In the genomic region with DNA sequence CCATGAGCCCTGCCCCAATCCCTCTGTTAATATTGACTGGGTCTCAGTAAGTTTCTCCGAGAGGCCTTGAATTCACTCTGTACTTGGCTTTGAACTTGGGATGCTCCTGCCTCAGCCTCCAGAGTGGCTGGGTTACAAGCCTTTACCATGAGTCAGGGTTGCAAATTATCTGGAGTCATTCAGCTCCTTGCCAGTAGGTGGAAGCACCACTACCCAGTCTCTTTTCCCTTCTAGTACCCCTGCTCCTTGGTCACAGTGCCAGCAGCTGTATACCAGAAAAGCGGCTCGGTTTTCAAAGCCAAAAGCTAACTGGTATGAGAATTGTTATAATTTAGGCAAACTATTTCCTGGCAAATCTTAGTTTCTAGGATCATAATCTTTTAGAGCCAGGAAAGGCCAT, we compare ENCODE assay signal across 9 mouse cellular contexts. TPM values are rescaled to one million over a fixed set of nuclear protein-coding genes. Genes with fewer than 3 reads are reported as not detected.
DNase-seq lines count a peak whose midpoint lies in the region; ATAC-seq and TF ChIP-seq lines count a peak whose summit lies in the region.
"Had no signal": no experiment of that assay in that cellular context is flagged by ENCODE, and none has a peak within 500 bp of the region (broad histone marks: within the 10 kb centered on the region; RNA-seq: fewer than 3 reads in every experiment).

No protein-coding gene starts in this region.

- no peaks in the 10 kb centered on the region for H3K4me1 ChIP-seq in heart, embryonic 11.5 days (ENCODE audit: control insufficient read depth, insufficient read depth, low read length)
- H3K4me1 ChIP-seq in thymus, adult 2 months (replicated peaks; ENCODE audit: control insufficient read depth, insufficient read depth, low read length), result no peaks in the 10 kb centered on the region
- H3K4me1 ChIP-seq in forebrain, embryonic 16.5 days (replicated peaks; ENCODE audit: control insufficient read depth, insufficient read depth, low read length), result no peaks in the 10 kb centered on the region
- H3K4me1 ChIP-seq: neural tube, embryonic 13.5 days had no signal

- H3K4me2 ChIP-seq in heart, embryonic 11.5 days, result no peak overlapping the region
- H3K4me2 ChIP-seq in forebrain, embryonic 16.5 days (ENCODE audit: low read length), result no peak overlapping the region
- H3K4me2 ChIP-seq: neural tube, embryonic 13.5 days had no signal

- peak; percentile 37 for DNase-seq in heart, adult 8-10 months (ENCODE audit: low spot score)
- peak; percentile 41 for DNase-seq in CD4-positive helper T cell, adult 2 months (ENCODE audit: low read depth, low spot score)
- DNase-seq in kidney, postnatal 14 days, result peak; percentile 72
- DNase-seq in thymus, adult 2 months, result peak; percentile 52
- no peak for DNase-seq in Muller cell, postnatal 12 days (ENCODE audit: inconsistent ontology term)

- ATAC-seq in heart, embryonic 11.5 days (replicated peaks; ENCODE audit: insufficient number of reproducible peaks, low FRiP score, low TSS enrichment), result no peak
- peak; percentile 66 for ATAC-seq in activated CD4-positive, CD25-positive, alpha-beta regulatory T cell, adult 4 months
- ATAC-seq in forebrain, embryonic 16.5 days, result no peak

- H3K9me3 ChIP-seq in heart, embryonic 11.5 days (replicated peaks; ENCODE audit: control insufficient read depth, low read length), result no peaks in the 10 kb centered on the region
- no peaks in the 10 kb centered on the region for H3K9me3 ChIP-seq in forebrain, embryonic 16.5 days (ENCODE audit: control insufficient read depth, low read length)
- H3K9me3 ChIP-seq: neural tube, embryonic 13.5 days had no signal

- H3K4me3 ChIP-seq in heart, embryonic 11.5 days (ENCODE audit: low read depth, low read length), result no peak overlapping the region
- no peak overlapping the region for H3K4me3 ChIP-seq in thymus, adult 2 months (ENCODE audit: control insufficient read depth, insufficient read depth, low read length)
- H3K4me3 ChIP-seq in forebrain, embryonic 16.5 days (replicated peaks; ENCODE audit: low read length), result no peak overlapping the region
- H3K4me3 ChIP-seq: neural tube, embryonic 13.5 days had no signal

- no peaks in the 10 kb centered on the region for H3K27me3 ChIP-seq in heart, embryonic 11.5 days (ENCODE audit: control insufficient read depth, insufficient read depth, low read length)
- no peaks in the 10 kb centered on the region for H3K27me3 ChIP-seq in thymus, adult 2 months (ENCODE audit: control insufficient read depth, insufficient read depth, low read length)
- no peaks in the 10 kb centered on the region for H3K27me3 ChIP-seq in forebrain, embryonic 16.5 days (replicated peaks; ENCODE audit: control insufficient read depth, insufficient read depth, low read length)
- H3K27me3 ChIP-seq: neural tube, embryonic 13.5 days had no signal

- 73% methylated on average over 3 of the region's 3 CpGs for WGBS in heart, embryonic 11.5 days (ENCODE audit: insufficient replicate concordance)
- 64% methylated on average over 3 of the region's 3 CpGs for WGBS in thymus, adult 2 months
- WGBS in forebrain, embryonic 16.5 days, result 76% methylated on average over 3 of the region's 3 CpGs

- H3K27ac ChIP-seq in heart, embryonic 11.5 days (ENCODE audit: low read depth, low read length), result no peak overlapping the region
- H3K27ac ChIP-seq in thymus, adult 2 months (ENCODE audit: control insufficient read depth, insufficient read depth, low read length), result no peak overlapping the region
- no peak overlapping the region for H3K27ac ChIP-seq in forebrain, embryonic 16.5 days (ENCODE audit: low read length)
- H3K27ac ChIP-seq: neural tube, embryonic 13.5 days had no signal

- TF ChIP-seq POLR2A in thymus, adult 2 months (IDR thresholded peaks at IDR 0.05; ENCODE audit: control insufficient read depth, extremely low read depth, insufficient read depth, low read length, poor library complexity), result no peak

- no peak overlapping the region for H3K9ac ChIP-seq in heart, embryonic 11.5 days (ENCODE audit: low read depth, low read length)
- no peak overlapping the region for H3K9ac ChIP-seq in forebrain, embryonic 16.5 days (replicated peaks; ENCODE audit: low read depth, low read length)
- H3K9ac ChIP-seq: neural tube, embryonic 13.5 days had no signal

- peaks cover 8% of the 10 kb centered on the region for H3K36me3 ChIP-seq in heart, embryonic 11.5 days (ENCODE audit: control insufficient read depth, insufficient read depth, low read length)
- H3K36me3 ChIP-seq in thymus, adult 2 months (ENCODE audit: control insufficient read depth, insufficient read depth, low read length), result no peaks in the 10 kb centered on the region
- H3K36me3 ChIP-seq in forebrain, embryonic 16.5 days (ENCODE audit: control insufficient read depth, insufficient read depth), result peaks cover 3% of the 10 kb centered on the region; the same call in 1 of the 2 replicates

- no peak for TF ChIP-seq CTCF in thymus, adult 2 months (IDR thresholded peaks at IDR 0.05; ENCODE audit: borderline replicate concordance, control insufficient read depth, extremely low read depth, insufficient read depth, low read length, poor library complexity)

RNA-seq across cellular contexts. Expression of gene Oxa1l, which starts 15.3 kb away (rescaled TPM):
- total RNA-seq in heart, adult 8-10 months (2022), result 10 to 100 TPM; 84.0 to 95.7 (median 84.7) TPM
- polyA plus RNA-seq in heart, embryonic 11.5 days (2014; fragmentation: Nextera tagmentation; extraction: Ambion mirVana), result 61.7 and 62.5 TPM in 2 replicates
- 10 to 100 TPM; 51.7 to 82.3 TPM for polyA plus RNA-seq in activated CD4-positive, CD25-positive, alpha-beta regulatory T cell, adult 4 months (2017; shearing (Covaris generic))
- 177 and 188 TPM in 2 replicates for polyA plus RNA-seq in thymus, adult 2 months (2012; rRNA removed)
- polyA plus RNA-seq in forebrain, embryonic 16.5 days (2015; fragmentation: Nextera tagmentation; extraction: Ambion mirVana), result 44.5 and 49.0 TPM in 2 replicates

RNA-seq across cellular contexts. Expression of gene Slc7a7, which starts 41.7 kb away (rescaled TPM):
- total RNA-seq in heart, adult 8-10 months (2022), result 1 to 10 TPM; 3.8 to 6.4 (median 5.1) TPM
- polyA plus RNA-seq in heart, embryonic 11.5 days (2014; fragmentation: Nextera tagmentation; extraction: Ambion mirVana), result 8.0 TPM in 2 replicates
- 1 to 10 TPM in 1 of 2 experiments, under 1 TPM in 1; 0.54 to 1.1 TPM for polyA plus RNA-seq in activated CD4-positive, CD25-positive, alpha-beta regulatory T cell, adult 4 months (2017; shearing (Covaris generic))
- 24.2 and 29.3 TPM in 2 replicates for polyA plus RNA-seq in thymus, adult 2 months (2012; rRNA removed)
- polyA plus RNA-seq in forebrain, embryonic 16.5 days (2015; fragmentation: Nextera tagmentation; extraction: Ambion mirVana), result 3.9 and 4.9 TPM in 2 replicates

RNA-seq across cellular contexts. Expression of gene Mrpl52, which starts 50.8 kb away (rescaled TPM):
- 100 to 1,000 TPM; 118 to 126 (median 121) TPM for total RNA-seq in heart, adult 8-10 months (2022)
- 242 and 250 TPM in 2 replicates for polyA plus RNA-seq in heart, embryonic 11.5 days (2014; fragmentation: Nextera tagmentation; extraction: Ambion mirVana)
- polyA plus RNA-seq in activated CD4-positive, CD25-positive, alpha-beta regulatory T cell, adult 4 months (2017; shearing (Covaris generic)), result 100 to 1,000 TPM; 315 to 319 TPM
- polyA plus RNA-seq in thymus, adult 2 months (2012; rRNA removed), result 211 and 214 TPM in 2 replicates
- 229 and 239 TPM in 2 replicates for polyA plus RNA-seq in forebrain, embryonic 16.5 days (2015; fragmentation: Nextera tagmentation; extraction: Ambion mirVana)

RNA-seq across cellular contexts. Expression of gene Mmp14, which starts 55.5 kb away (rescaled TPM):
- total RNA-seq in heart, adult 8-10 months (2022), result 10 to 100 TPM in 2 of 4 experiments, 1 to 10 TPM in 2; 7.4 to 12.1 (median 9.2) TPM
- polyA plus RNA-seq in heart, embryonic 11.5 days (2014; fragmentation: Nextera tagmentation; extraction: Ambion mirVana), result 84.3 and 90.2 TPM in 2 replicates
- polyA plus RNA-seq in activated CD4-positive, CD25-positive, alpha-beta regulatory T cell, adult 4 months (2017; shearing (Covaris generic)), result under 1 TPM; 0.24 to 0.25 TPM
- polyA plus RNA-seq in thymus, adult 2 months (2012; rRNA removed), result 76.5 and 89.3 TPM in 2 replicates
- 49.4 and 62.3 TPM in 2 replicates for polyA plus RNA-seq in forebrain, embryonic 16.5 days (2015; fragmentation: Nextera tagmentation; extraction: Ambion mirVana)
